Mouse (Mus musculus) midbrain, embryonic 15.5 days (tissue): Measurements from ENCODE around the gene Gm2956. TPM values are rescaled to one million over a fixed set of nuclear protein-coding genes. Genes with fewer than 3 reads are reported as not detected.
"Not testable (repeated sequence)": the region's sequence is repeated elsewhere in the genome, so short reads cannot be mapped to it uniquely, and the experiment has no call there.

Experiments used
- ATAC-seq: fragments of 200-750 bp; cut with Nextera tagmentation; replicated peaks from 2 replicates; pipeline ENCODE4 v1.8.0; 2017; ENCODE audit warnings: moderate TSS enrichment
- H3K27ac ChIP-seq: fragments of 300-500 bp; sonication (generic); 2 replicates; pipeline ENCODE4 v1.5.1; 2015; ENCODE audit warnings: mild to moderate bottlenecking, inconsistent platforms
- H3K27me3 ChIP-seq: fragments of 300-500 bp; sonication (generic); replicated peaks from 2 replicates; pipeline ENCODE4 v1.6.1; 2015; ENCODE audit warnings: inconsistent platforms
- H3K36me3 ChIP-seq: fragments of 300-500 bp; sonication (generic); replicated peaks from 2 replicates; pipeline ENCODE4 v1.6.1; 2015; ENCODE audit warnings: inconsistent platforms
- H3K4me1 ChIP-seq: fragments of 300-500 bp; sonication (generic); 2 replicates; pipeline ENCODE4 v1.6.1; 2015; ENCODE audit warnings: inconsistent platforms
- H3K4me2 ChIP-seq: fragments of 300-500 bp; sonication (generic); 2 replicates; pipeline ENCODE4 v1.6.1; 2015; ENCODE audit warnings: inconsistent platforms, mild to moderate bottlenecking, moderate library complexity
- H3K4me3 ChIP-seq: fragments of 300-500 bp; sonication (generic); 2 replicates; pipeline ENCODE4 v1.5.1; 2015; ENCODE audit warnings: mild to moderate bottlenecking, inconsistent platforms
- H3K9ac ChIP-seq: fragments of 300-500 bp; sonication (generic); 2 replicates; pipeline ENCODE4 v1.6.1; 2015; ENCODE audit warnings: mild to moderate bottlenecking, inconsistent platforms
- H3K9me3 ChIP-seq: fragments of 300-500 bp; sonication (generic); 2 replicates; pipeline ENCODE4 v1.6.1; 2016; ENCODE audit warnings: inconsistent platforms
- whole genome bisulfite sequencing: fragments of 180-500 bp; shearing (Covaris S2); methylation state at CpG from one replicate; pipeline ENCODE4 v1.1.7; 2015; ENCODE audit warnings: mixed read lengths; 5-methylcytosine and 5-hydroxymethylcytosine counted together
- polyA plus RNA-seq: library from polyadenylated mRNA; unstranded; fragments of >200 nt; fragmentation: Nextera tagmentation; extraction: Ambion mirVana; gene quantifications from 2 replicates; pipeline ENCODE4 v1.2.1, GENCODE M21; 2015

The Gm2956 gene
- 0.19 TPM in 1 of 2 replicates, not detected in the other for polyA plus RNA-seq

GRCm38 (mm10) chr14:3332087-3332677, at the start of gene Gm2956:
Gm2956 (plus strand) TSS chr14:3332627.
- Histone ChIP-seq H3K4me3 (peak within 1 kb of the TSS; percentile 45), H3K27ac (0 out of 2 replicates have a peak within 1 kb of the TSS, but pooled peaks have one; percentile 38), H3K9ac (peak within 1 kb of the TSS; percentile 46), H3K4me2 (peak within 1 kb of the TSS; percentile 56)
- H3K27me3 ChIP-seq, H3K9me3 ChIP-seq, ATAC-seq, H3K36me3 ChIP-seq, H3K4me1 ChIP-seq: not testable (repeated sequence)
- 0% methylated on average over 3 of the region's 37 CpGs for WGBS

GRCm38 (mm10) chr14:3333406-3333805, 979 bp downstream of the Gm2956 start:
- ATAC-seq, H3K4me1 ChIP-seq, H3K36me3 ChIP-seq, H3K27ac ChIP-seq, H3K9me3 ChIP-seq, H3K27me3 ChIP-seq, H3K9ac ChIP-seq: not testable (repeated sequence)
- Histone ChIP-seq H3K4me2 (peak overlapping the region; percentile 56), H3K4me3 (peak overlapping the region; percentile 45)
- WGBS = 7% methylated on average over 5 of the region's 8 CpGs

GRCm38 (mm10) chr14:3394793-3395192, 62.4 kb downstream of the Gm2956 start, which contains the start of gene Gm10413:
Gm10413 (plus strand) TSS chr14:3395093.
- H3K9me3 ChIP-seq, H3K27me3 ChIP-seq, H3K27ac ChIP-seq, H3K4me3 ChIP-seq, H3K9ac ChIP-seq, H3K36me3 ChIP-seq, H3K4me2 ChIP-seq, ATAC-seq, H3K4me1 ChIP-seq: not testable (repeated sequence)
- no CpG with 5 or more reads among the region's 2 CpGs for WGBS

Other genes with a start within 250 kb of the Gm2956 start
- not detected in 2 replicates for gene Gm10340, start 198.6 kb upstream of the Gm2956 start, polyA plus RNA-seq
- 0.41 TPM in 1 of 2 replicates, not detected in the other for gene Gm5795, start 144.4 kb upstream of the Gm2956 start, polyA plus RNA-seq
- 33.9 and 35.4 TPM in 2 replicates for gene D830030K20Rik, start 124.1 kb upstream of the Gm2956 start, polyA plus RNA-seq
- gene Gm10413, start 62.5 kb downstream of the Gm2956 start, polyA plus RNA-seq = not detected in 2 replicates
- 17.4 and 20.3 TPM in 2 replicates for gene Gm10409, start 80.0 kb downstream of the Gm2956 start, polyA plus RNA-seq
- gene Gm3005, start 95.5 kb downstream of the Gm2956 start, polyA plus RNA-seq = 8.5 and 9.4 TPM in 2 replicates
- gene Gm10408, start 116.8 kb downstream of the Gm2956 start, polyA plus RNA-seq = not detected in 2 replicates